Mouse (Mus musculus) brain, embryonic 14.5 days (tissue): ENCODE results near the gene Lca5l. TPM values are rescaled to one million over a fixed set of nuclear protein-coding genes. Genes with fewer than 3 reads are reported as not detected.
"Not testable (repeated sequence)": the region's sequence is repeated elsewhere in the genome, so short reads cannot be mapped to it uniquely, and the experiment has no call there.

ENCODE experiments used
- DNase-seq: peaks from one replicate; pipeline ENCODE4 v3.0.0-alpha.2; 2011; ENCODE audit warnings: low read depth
- CTCF ChIP-seq: fragments of 200-500 bp; IDR thresholded peaks from 2 replicates; pipeline ENCODE4 v1.5.1; 2012; ENCODE audit warnings: inconsistent platforms, mild to moderate bottlenecking, moderate library complexity, borderline replicate concordance; ENCODE audit not compliant: insufficient read depth, insufficient read length; ENCODE audit errors: extremely low read depth
- POLR2A ChIP-seq: fragments of 200-500 bp; IDR thresholded peaks from 2 replicates; pipeline ENCODE4 v1.6.1; 2012; ENCODE audit warnings: mild to moderate bottlenecking, inconsistent platforms, borderline replicate concordance; ENCODE audit not compliant: poor library complexity, insufficient read depth, insufficient read length, severe bottlenecking; ENCODE audit errors: extremely low read depth
- polyA plus RNA-seq: library from polyadenylated mRNA; depleted of rRNA; stranded (reverse); fragments of >200 nt; gene quantifications from 2 replicates; pipeline ENCODE4 v1.2.3, GENCODE M21; 2012; rRNA removed

Gene Lca5l
- polyA plus RNA-seq, 1 experiment = 2.8 TPM

- DNase-seq = no peak
- TF ChIP-seq CTCF (no peak), POLR2A (no peak)
These were observed 46.3 kb downstream of the Lca5l start for GRCm38 (mm10) chr16:96145814-96146213.

GRCm38 (mm10) chr16:96145110-96145800 is 46.8 kb downstream of the Lca5l start, which contains the start of gene Wrb:
Wrb (plus strand) TSS chr16:96145407.
- peak; percentile 97 for TF ChIP-seq CTCF
- peak; percentile 86 for TF ChIP-seq POLR2A
- peak; percentile 100 for DNase-seq

GRCm38 (mm10) chr16:96144748-96145109 is 47.3 kb downstream of the Lca5l start:
- not testable (repeated sequence) for DNase-seq

- DNase-seq = peak; percentile 42
- no peak for TF ChIP-seq POLR2A
- no peak for TF ChIP-seq CTCF
These were observed 63.6 kb downstream of the Lca5l start for GRCm38 (mm10) chr16:96128466-96128865.

GRCm38 (mm10) chr16:96127657-96128344 is 64.3 kb downstream of the Lca5l start, which contains the start of gene Hmgn1:
Hmgn1 (minus strand) TSS chr16:96127729.
- peak; percentile 99 for DNase-seq
- TF ChIP-seq POLR2A (peak; percentile 99), CTCF (no peak)

GRCm38 (mm10) chr16:96127288-96127656 is 64.8 kb downstream of the Lca5l start:
- TF ChIP-seq CTCF = no peak
- no peak for TF ChIP-seq POLR2A
- DNase-seq = no peak

- TF ChIP-seq CTCF = no peak
- DNase-seq = peak; percentile 42
These were observed 65.3 kb downstream of the Lca5l start for GRCm38 (mm10) chr16:96126684-96127171.

- TF ChIP-seq CTCF = no peak
- no peak for TF ChIP-seq POLR2A
- DNase-seq = no peak
These were observed 71.9 kb downstream of the Lca5l start for GRCm38 (mm10) chr16:96120022-96120623.

- no peak for DNase-seq
- TF ChIP-seq POLR2A = no peak
- TF ChIP-seq CTCF = no peak
These were observed 77.3 kb downstream of the Lca5l start for GRCm38 (mm10) chr16:96114729-96115128.

GRCm38 (mm10) chr16:96112769-96113168 is 79.3 kb downstream of the Lca5l start:
- DNase-seq = no peak
- TF ChIP-seq CTCF = no peak
- no peak for TF ChIP-seq POLR2A

GRCm38 (mm10) chr16:96110655-96111345 is 81.3 kb downstream of the Lca5l start:
- no peak for DNase-seq
- TF ChIP-seq POLR2A = no peak
- TF ChIP-seq CTCF = no peak

GRCm38 (mm10) chr16:96109673-96110072 is 82.4 kb downstream of the Lca5l start:
- TF ChIP-seq CTCF = no peak
- no peak for TF ChIP-seq POLR2A
- DNase-seq = no peak

Other genes with a start within 250 kb of the Lca5l start
- gene Psmg1, start 201.3 kb downstream of the Lca5l start, polyA plus RNA-seq = 43.5 and 48.8 TPM in 2 replicates
- 173 and 181 TPM in 2 replicates for gene Brwd1, start 109.7 kb downstream of the Lca5l start, polyA plus RNA-seq
- 280 and 336 TPM in 2 replicates for gene Hmgn1, start 64.5 kb downstream of the Lca5l start, polyA plus RNA-seq
- gene Wrb, start 46.9 kb downstream of the Lca5l start, polyA plus RNA-seq = 151 and 176 TPM in 2 replicates
- 1.0 and 2.9 TPM in 2 replicates for gene Sh3bgr, start 8.2 kb upstream of the Lca5l start, polyA plus RNA-seq
- 1.4 and 2.8 TPM in 2 replicates for gene B3galt5, start 43.5 kb upstream of the Lca5l start, polyA plus RNA-seq